Mouse (Mus musculus): Measurements from ENCODE around the gene Vat1.
"Not testable (repeated sequence)": the region's sequence is repeated elsewhere in the genome, so short reads cannot be mapped to it uniquely, and the experiment has no call there.

The Vat1 gene

DNA sequence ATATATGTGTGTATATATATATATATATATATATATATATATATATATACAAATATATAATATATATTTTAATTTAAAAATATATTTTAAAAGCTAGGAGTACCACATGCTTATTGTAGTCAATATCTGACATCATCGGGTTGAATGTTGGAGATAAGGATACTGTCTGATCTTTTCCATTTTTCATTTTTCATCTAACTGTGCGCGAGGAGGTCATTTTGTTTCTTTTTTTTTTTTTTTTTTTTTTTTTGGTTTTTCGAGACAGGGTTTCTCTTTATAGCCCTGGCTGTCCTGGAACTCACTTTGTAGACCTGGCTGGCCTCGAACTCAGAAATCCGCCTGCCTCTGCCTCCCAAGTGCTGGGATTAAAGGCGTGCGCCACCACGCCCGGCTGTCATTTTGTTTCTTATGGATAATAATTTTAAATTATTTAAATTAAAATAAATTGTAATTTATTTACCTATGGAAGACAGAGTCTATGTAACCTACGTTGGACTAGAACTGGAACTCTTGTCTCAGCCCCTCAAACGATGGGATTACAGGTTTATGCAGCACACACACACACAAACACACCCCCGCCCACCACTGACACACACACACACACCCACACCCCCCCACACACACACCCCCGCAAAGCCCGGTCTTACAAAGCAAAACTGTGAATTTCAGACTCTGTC is 24.4 kb downstream of the Vat1 start:
- not testable (repeated sequence) for DNase-seq

DNA sequence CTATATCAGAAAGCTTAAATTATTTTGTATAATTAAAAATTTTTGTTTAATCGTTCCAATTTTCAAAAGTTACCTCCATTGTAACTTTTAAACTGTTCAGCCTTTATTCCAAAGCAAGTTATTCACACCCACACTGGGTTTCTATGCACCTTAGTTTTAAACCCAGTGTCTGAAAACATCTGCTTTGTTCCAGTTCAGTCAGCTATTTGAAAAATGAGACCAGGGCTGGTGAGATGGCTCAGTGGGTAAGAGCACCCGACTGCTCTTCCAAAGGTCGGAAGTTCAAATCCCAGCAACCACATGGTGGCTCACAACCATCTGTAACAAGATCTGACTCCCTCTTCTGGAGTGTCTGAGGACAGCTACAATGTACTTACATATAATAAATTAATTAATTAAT is 28.0 kb downstream of the Vat1 start:
- not testable (repeated sequence) for DNase-seq

GRCm38 (mm10) chr11:101436916-101437315 is 29.1 kb downstream of the Vat1 start:
- no peak for DNase-seq

DNA sequence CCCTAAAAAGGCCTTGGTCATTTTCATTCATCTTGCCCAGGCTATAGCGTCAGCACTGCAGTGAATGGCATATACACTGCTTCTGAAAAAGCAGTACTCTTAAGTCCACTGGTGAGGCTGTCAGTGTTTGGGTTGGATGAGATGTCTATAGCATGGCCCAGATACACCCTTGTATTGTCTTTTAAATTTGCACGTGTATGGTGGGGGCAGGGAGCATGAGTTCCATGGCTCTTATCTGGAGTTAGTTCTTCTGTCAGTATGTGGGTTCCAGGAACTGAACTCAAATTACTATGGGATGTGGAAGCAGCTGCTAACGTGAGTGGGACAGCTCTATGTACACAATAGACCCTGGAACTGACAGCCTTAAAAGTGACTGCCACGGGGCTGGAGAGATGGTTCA is 30.2 kb downstream of the Vat1 start:
- no peak for DNase-seq

DNA sequence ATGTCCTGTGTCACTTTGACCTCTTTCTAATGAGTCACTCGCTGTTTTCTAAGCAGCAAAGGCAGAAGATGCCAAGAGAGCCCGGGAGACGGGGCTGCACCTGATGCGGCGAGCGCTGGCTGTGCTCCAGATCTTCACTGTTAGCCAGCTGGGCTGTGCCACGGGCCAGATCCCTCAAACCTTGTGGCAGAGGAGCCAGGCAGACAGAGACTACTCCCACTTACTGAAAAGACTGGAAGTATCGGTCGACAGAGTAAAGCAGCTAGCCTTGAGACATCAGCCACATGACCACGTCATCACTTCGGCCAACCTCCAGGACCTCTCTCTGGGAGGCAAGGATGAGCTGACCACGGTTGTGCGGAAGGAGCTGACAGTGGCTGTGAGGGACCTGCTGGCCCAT is 32.6 kb downstream of the Vat1 start:
- no peak for DNase-seq

DNA sequence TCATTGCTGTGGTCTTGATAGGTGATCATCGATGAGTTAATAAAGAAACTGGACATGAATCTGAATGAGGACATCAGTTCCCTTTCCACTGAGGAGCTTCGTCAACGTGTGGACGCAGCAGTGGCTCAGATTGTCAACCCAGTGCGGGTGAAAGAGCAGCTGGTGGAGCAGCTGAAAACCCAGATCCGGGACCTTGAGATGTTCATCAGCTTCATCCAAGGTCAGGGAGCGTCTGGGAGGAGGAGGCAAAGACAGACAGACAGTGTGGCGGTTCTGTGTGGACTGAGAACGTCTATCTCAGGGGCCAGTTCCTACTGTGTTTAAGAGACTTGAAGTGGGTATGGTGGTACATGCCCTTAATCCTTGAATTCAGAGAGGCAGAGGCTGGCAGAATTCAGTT is 34.7 kb downstream of the Vat1 start:
- DNase-seq = no peak

DNA sequence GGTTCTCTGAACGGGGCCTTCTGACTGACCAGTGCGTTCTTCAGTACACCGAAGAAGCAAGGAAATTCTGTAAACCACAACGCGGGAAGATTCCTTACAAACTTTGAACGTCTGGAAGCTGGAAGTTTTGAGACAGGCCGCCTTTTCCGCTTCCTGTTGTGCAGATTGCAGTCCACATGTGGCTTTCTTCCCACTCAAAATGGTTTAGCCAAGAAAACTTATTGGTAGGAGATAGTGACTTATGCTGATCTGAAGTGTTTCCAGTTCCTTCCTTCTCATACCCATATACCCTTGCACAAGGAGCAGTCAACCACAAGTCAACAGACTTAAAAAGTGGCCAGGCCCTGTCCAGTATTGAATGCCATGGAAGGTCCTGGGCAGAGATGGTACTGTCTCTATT is 39.9 kb downstream of the Vat1 start:
- no peak for DNase-seq

DNA sequence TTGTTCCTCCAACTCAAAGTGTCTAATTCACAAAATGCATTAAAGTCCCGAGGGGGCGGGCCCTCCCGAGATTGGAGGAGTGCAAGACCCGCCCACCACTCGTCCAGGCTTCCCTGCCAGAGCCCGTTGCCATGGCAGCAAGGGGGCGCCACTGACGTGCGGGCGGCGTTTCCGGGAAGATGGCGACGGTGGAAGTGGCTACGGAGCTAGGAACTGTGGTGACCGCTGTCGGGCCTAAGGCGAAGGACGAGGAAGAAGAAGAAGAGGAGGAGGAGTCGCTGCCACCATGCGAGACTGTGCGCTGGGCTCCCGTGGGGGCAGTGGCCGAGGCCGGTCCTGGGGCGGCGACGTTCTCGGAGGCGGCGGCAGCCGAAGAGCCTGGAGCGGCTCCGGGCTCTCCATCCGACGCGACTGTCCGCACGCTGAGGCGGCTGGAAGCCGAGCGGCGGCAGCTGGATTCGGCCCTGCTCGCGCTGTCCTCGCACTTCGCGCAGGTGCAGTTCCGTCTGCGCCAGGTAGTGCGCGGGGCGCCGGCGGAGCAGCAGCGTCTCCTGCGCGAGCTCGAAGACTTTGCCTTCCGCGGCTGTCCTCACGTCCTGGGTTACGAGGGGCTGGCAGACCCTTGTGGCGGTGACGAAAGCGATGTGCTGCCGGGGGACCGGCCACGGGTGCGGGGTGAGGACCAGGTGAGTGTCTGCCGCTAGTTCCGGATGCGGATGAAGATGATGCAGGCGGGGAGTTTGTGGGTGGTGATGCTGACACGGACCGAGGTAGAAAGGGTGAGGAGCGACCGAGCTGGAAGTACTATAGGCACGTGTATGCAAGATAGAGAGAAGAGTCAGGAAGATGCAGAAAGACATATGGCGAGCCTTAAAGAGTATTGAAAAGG is 40.9 kb downstream of the Vat1 start, which contains the start of the genes Rundc1 and Ptges3l:
Rundc1 (plus strand) TSS at position 161 of the 889 bp plus-strand sequence.
Ptges3l (minus strand) TSS at position 409 of the 889 bp plus-strand sequence.
- peak; percentile 100 for DNase-seq

- no peak for DNase-seq
These were observed 41.8 kb downstream of the Vat1 start, which contains the start of gene Gm27029 for GRCm38 (mm10) chr11:101424105-101424851. Gene Gm27029 (minus strand): TSS chr11:101424796.

DNA sequence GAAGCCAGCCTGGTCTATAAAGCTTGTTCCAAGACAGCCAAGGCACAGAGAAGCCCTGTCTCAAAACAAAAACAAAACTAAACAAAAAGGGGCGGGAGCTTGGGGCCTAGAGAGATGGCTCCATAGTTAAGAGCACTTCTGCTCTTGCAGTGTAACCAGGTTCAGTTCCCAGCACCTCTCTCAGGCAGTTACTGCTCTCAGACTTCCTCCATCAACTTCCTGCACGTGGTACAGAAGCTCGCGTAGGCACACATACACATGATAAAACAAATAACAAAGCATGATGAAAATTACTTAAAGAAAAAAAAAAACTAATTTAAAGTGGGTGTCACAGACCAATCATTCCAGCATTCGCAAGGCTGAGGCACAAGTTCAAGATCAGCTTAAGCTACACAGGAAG is 45.9 kb downstream of the Vat1 start:
- no peak for DNase-seq

DNA sequence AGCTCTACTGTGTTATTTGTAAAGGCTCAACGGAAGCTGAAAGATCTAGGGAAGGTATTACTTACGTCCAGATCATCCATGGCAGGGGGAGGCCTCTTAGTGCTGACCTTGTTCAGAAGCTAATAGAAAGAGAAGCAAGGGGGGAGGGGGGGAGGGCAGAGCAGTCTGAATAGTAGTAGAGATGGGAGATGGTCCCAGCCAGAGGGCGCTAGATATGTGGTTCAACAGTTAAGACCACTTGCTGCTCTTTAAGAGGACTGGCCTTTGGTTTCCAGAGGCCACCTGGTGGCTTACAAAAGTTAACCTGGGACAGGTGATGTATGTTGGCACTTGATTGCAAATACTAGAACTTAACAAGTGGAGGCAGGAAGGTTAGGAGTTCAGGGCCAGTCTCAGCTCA is 46.4 kb downstream of the Vat1 start:
- peak; percentile 30 for DNase-seq

- no peak for DNase-seq
These were observed 47.0 kb downstream of the Vat1 start for GRCm38 (mm10) chr11:101418991-101419390.

GRCm38 (mm10) chr11:101417101-101417855 is 48.8 kb downstream of the Vat1 start, which contains the start of gene Aarsd1:
Gene Aarsd1 (minus strand): TSS chr11:101417615.
- DNase-seq = peak; percentile 97

GRCm38 (mm10) chr11:101416433-101417100 is 49.5 kb downstream of the Vat1 start:
- DNase-seq = peak; percentile 30

- no peak for DNase-seq
These were observed 50.7 kb downstream of the Vat1 start for GRCm38 (mm10) chr11:101415306-101415705.
